Mouse (Mus musculus) left cerebral cortex, adult 8-10 months (tissue): ENCODE results near the gene Rai1. TPM values are rescaled to one million over a fixed set of nuclear protein-coding genes. Genes with fewer than 3 reads are reported as not detected.

Experiments used
- DNase-seq, 2 experiments: peaks; one replicate each; pipeline ENCODE4 v3.0.0; 2022; ENCODE audit warnings: low spot score in 2 of 2
- total RNA-seq, 4 experiments: library from RNA; stranded (reverse); gene quantifications; 2 replicates each; pipeline ENCODE4 v1.2.4; 2022

Gene Rai1
- total RNA-seq, 4 experiments from 2014 or later, result 69.5 to 78.3 (median 71.5) TPM

- DNase-seq, result no peak
These were observed 9.7 kb upstream of the Rai1 start for GRCm38 (mm10) chr11:60094909-60095810.

- DNase-seq, result no peak
These were observed 5.1 kb upstream of the Rai1 start for GRCm38 (mm10) chr11:60099555-60100186.

- DNase-seq, result no peak
These were observed 3.8 kb upstream of the Rai1 start for GRCm38 (mm10) chr11:60100827-60101555.

- DNase-seq, result no peak
These were observed 2.8 kb upstream of the Rai1 start for GRCm38 (mm10) chr11:60101986-60102385.

GRCm38 (mm10) chr11:60102664-60103063, 2.1 kb upstream of the Rai1 start:
- no peak for DNase-seq

- DNase-seq, result no peak
These were observed 1.2 kb upstream of the Rai1 start for GRCm38 (mm10) chr11:60103567-60103966.

- peak; percentile 49 to 53 for DNase-seq
These were observed 1.1 kb downstream of the Rai1 start for GRCm38 (mm10) chr11:60105593-60106542.

GRCm38 (mm10) chr11:60106543-60107110, 1.8 kb downstream of the Rai1 start:
- peak; percentile 50 to 86 for DNase-seq

GRCm38 (mm10) chr11:60107449-60107848, 2.6 kb downstream of the Rai1 start:
- no peak for DNase-seq

GRCm38 (mm10) chr11:60108631-60109172, 3.9 kb downstream of the Rai1 start:
- no peak for DNase-seq

- DNase-seq, result no peak
These were observed 5.6 kb downstream of the Rai1 start for GRCm38 (mm10) chr11:60110386-60110785.

- no peak for DNase-seq
These were observed 6.8 kb downstream of the Rai1 start for GRCm38 (mm10) chr11:60111576-60111975.

- DNase-seq, result no peak
These were observed 8.8 kb downstream of the Rai1 start for GRCm38 (mm10) chr11:60113624-60114023.

- DNase-seq, result peak in 1 of 2 experiments; percentile 26
These were observed 9.6 kb downstream of the Rai1 start for GRCm38 (mm10) chr11:60114296-60115023.

GRCm38 (mm10) chr11:60115024-60115538, 10.3 kb downstream of the Rai1 start:
- DNase-seq, result peak; percentile 59 to 90

- DNase-seq, result no peak
These were observed 10.9 kb downstream of the Rai1 start for GRCm38 (mm10) chr11:60115638-60116276.

GRCm38 (mm10) chr11:60120586-60121262, 15.9 kb downstream of the Rai1 start:
- no peak for DNase-seq

GRCm38 (mm10) chr11:60122611-60123010, 17.8 kb downstream of the Rai1 start:
- DNase-seq, result no peak
